Mouse (Mus musculus): Measurements from ENCODE around the gene Spata25. TPM values are rescaled to one million over a fixed set of nuclear protein-coding genes. Genes with fewer than 3 reads are reported as not detected.
A peak's percentile ranks its signal among the peaks of the same experiment; 100 is the strongest.
"Not testable (repeated sequence)": the region's sequence is repeated elsewhere in the genome, so short reads cannot be mapped to it uniquely, and the experiment has no call there.

The Spata25 gene
- total RNA-seq, 2 experiments from 2014 or later = 1.6 TPM; not detected in 1

DNA sequence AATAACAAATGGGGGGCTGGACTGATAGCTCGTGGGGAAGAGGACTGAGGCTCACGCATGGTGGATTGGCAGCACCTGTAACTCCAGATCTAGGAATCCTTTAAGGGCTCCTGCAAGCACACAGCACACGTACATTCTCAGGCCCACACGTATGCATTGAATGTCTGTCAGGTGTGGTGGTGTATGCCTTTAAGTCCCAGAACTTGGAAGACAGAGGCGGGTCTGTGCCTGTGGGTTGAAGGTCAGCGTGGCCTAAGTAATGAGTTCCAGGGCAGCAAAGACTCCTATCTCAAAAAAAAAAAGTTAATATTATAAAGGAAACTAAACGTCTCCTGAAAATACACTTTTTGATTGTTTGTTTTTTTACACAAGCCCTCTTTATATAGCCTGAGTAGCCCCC, 21.7 kb downstream of the Spata25 start:
- no peak for DNase-seq (ENCODE audit: low spot score in 2 of 2)

DNA sequence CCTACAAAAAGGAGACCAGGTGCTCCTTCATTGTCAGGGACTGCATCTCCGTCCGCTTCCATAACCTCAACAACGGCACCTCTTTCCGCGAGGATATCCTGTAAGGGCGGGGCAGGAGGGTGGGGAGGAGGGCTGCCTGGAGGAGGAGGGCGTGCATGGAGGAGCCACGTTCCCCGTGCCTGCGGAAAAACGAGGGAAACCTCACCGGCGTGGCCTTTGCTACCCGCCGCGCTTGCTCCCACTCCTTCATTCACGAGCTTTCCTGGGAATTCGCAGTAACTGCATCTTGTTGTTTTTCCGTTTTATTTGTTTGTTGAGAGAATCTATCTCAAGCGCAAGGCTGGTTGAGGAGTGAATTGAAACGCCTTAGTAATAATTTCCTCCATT, 23.0 kb downstream of the Spata25 start:
- DNase-seq (ENCODE audit: low spot score in 2 of 2) = no peak

DNA sequence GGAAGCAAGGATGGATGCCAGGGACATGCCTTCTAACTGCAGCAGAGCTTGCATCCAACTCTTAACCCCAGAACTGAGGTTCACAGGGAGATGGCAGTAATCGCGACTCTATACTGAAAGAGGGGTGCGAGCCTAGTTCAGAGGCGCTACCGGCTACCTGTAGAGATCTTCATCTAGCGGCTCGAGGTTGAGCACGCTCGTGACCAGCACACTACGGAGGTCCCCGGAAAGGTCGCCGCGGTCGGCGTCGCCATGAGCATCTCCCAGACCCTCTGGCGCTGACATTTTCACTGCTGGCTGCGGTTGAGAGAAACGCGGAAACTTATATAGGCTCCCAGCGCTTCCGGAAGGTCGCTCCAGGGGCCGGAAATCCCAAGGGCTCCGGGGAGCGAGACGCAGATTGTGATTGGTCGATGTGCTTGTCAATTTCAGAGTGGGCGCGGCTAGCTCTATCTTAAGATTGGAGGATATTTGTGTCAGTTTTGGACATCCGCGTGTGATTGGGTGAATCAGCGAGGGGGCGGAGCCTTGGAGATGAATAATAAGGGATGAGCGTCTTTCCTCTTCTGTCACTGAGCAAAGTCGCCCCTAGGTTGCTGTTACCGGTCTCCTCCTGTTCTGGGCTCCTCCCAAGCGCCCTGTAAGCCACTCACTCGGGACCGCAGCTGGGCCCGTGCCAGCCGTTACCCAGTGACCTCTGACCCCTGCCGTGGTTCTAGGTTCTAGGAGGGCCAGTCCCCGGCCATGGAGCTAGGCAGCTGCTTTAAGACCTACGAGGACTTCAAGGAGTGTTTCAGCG, 23.6 kb downstream of the Spata25 start, which contains the start of the genes Acot8 and Zswim3:
Gene Acot8, minus strand, starts transcription at position 350 of the 799 bp plus-strand sequence.
Gene Zswim3, plus strand, starts transcription at position 566 of the 799 bp plus-strand sequence.
- peak; percentile 100 for DNase-seq (ENCODE audit: low spot score in 2 of 2)

DNA sequence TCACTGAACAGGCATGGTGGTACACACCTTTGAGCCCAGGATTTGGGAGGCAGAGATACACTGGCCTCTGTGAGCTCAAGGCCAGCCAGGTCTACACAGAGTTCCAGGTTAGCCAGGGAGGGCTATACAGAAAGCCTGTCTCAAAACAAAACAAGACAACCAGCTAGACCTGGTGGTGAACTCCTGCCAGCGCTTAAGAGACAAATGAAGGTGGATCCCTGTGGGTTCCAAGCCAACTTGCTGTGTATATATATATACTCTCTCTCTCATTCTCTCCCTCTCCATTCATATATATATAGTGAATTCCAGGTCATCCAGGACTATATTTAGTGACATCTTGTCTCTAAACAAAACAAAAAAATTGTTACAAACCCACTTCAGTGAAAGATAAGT, 24.4 kb downstream of the Spata25 start:
- no peak for DNase-seq (ENCODE audit: low spot score in 2 of 2)

DNA sequence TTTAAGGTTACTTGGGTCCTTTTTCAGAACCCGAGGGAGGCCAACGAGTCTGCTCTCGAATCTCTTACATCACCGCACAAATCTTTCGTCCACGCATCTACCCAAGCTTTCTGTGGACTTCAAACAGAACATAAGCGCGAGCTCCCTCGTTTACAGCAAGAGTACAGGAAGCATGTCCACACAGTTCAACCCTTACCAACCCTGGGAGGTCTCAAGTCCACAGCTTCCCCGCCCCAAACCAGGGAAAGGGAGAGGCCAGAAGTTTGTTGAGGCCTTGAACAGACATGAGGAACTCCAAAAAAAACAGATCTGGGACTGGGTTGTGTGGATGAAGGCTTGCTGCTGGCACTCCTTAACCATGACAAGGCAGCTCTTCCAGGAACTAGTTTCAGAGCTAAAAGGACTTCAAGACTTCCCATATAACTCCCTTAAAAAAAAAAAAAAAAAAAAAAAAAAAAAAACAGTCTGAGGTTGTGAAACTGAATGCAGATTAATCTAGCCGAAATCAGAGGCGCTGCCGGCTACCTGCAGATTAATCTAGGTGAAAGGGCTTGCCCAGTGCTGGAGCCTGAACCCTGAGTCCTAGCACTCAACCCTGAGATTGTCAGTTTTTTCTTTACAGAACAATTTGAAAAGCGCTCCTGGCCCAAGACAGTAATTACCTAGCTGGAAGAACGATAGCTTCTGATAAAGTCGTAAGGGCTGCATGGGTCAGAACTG, 25.0 kb downstream of the Spata25 start:
- no peak for DNase-seq (ENCODE audit: low spot score in 2 of 2)

DNA sequence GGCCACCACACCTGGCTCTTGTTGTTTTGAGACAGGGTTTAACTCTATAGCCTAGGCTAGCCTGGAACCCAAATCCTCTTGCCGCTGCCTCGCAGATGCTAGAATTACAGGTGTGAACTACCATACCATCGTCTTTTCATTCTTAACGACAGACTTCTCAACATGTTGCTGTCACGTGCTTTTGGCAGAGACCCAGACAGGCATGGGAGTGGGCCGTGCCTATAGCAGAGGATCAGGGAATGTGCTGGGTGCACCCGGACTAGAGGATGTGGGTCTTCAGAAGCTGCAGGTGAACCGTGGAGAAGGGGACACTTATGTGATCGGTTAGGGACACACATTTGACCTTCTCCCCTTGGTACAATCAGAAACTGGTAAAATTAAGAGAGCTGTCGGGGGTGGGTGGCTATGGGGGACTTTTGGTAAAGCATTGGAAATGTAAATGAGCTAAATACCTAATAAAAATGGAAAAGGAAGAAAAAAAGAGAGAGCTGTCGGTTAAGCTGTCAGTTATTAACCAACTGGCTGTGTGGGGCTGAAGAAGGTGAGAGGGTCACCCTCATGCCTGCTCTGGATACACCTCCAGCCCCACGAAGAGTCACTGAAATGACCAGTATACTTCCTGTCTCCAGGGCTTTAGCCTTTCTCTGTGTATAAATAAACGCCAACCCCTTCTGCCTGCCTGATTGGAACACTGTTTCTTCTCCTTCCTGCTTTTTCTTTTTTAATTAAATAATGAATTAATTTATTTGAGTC, 27.9 kb downstream of the Spata25 start:
- no peak for DNase-seq (ENCODE audit: low spot score in 2 of 2)

DNA sequence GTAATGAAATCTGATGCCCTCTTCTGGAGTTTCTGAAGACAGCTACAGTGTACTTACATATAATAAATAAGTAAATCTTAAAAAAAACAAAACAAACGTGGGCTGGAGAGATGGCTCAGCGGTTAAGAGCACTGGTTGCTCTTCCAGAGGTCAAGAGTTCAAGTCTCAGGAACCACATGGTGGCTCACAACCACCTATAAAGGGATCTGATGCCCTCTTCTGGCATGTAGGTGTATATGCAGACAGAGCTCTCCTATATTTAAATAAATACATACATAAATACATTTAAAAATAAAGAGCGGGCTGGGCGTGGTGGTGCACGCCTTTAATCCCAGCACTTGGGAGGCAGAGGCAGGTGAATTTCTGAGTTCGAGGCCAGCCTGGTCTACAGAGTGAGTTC, 29.8 kb downstream of the Spata25 start:
- not testable (repeated sequence) for DNase-seq (ENCODE audit: low spot score in 2 of 2)

DNA sequence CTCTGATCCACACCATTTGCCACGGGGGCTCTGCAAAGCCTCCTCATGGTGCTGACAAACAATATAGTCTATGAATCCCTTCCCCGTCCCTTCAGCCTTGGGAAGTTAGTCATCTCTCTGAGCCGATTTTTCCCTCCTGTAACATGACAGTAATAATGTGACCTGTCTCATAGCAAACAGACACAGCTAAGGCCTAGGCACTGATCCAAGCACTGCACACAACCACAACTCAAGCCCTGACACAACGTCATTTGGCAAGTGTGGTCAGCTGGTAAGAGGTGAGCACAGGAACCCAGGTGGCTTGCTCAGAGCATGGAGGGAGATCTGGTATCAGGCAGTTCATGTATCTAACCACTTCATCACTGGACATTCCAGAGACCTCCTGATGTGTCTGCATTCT, 32.5 kb downstream of the Spata25 start:
- no peak for DNase-seq (ENCODE audit: low spot score in 2 of 2)

DNA sequence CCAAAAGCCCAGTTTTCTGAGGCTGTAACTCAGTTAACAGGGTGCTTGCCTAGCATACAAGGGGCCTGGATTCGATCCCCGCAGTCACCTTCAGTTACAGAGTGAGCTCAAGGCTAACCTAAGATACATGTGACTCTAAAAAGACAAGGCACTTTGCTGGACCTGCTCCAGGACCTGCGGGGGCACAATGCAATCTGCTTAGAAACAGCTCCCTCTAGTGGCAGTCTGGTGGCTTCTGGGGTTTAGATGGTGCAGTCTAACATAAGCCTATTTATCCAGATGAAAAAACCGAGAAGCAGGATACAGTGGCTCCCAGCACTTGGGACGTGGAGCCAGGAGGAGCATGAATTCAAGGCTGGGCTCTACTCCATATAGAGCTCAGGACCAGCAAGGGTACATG, 34.0 kb downstream of the Spata25 start:
- DNase-seq (ENCODE audit: low spot score in 2 of 2) = peak; percentile 80 to 88

DNA sequence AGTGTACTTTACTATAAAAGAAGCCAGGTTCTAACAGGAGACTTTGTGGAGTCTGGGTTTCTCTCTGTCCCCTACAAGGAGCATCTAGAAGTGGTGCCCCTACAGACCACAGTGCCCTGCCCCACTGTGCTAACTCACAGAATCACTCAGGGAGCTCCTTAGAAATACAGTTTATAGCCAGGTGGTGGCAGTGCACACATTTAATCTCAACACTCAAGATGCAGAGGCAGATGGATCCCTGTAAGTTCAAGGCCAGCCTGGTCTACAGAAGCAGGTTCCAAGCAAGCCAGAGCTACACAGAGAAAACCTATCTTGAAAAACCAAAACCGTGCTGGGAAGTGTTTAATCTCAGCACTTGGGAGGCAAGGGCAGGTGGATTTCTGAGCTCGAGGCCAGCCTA, 34.6 kb downstream of the Spata25 start:
- DNase-seq (ENCODE audit: low spot score in 2 of 2) = no peak

DNA sequence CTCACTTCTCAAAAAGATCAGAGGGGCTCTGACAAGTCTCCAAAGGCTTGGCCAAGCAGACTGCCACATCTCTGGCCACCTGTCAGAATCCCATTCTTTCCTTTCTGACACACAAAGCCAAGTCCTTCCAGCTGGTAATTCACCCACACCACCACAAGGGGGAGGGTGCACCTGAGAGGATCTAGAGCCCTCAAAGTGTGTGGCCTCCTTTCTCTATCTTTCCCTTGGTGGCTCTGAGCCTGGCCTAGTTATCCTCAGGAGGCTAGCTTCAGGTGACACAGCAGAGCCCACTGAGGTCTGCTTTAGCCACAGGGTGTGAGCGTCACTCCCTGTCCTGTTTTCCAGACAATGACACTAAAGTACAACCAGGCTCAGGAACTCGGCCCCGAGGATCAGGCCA, 35.1 kb downstream of the Spata25 start:
- DNase-seq (ENCODE audit: low spot score in 2 of 2) = peak; percentile 44 to 64

DNA sequence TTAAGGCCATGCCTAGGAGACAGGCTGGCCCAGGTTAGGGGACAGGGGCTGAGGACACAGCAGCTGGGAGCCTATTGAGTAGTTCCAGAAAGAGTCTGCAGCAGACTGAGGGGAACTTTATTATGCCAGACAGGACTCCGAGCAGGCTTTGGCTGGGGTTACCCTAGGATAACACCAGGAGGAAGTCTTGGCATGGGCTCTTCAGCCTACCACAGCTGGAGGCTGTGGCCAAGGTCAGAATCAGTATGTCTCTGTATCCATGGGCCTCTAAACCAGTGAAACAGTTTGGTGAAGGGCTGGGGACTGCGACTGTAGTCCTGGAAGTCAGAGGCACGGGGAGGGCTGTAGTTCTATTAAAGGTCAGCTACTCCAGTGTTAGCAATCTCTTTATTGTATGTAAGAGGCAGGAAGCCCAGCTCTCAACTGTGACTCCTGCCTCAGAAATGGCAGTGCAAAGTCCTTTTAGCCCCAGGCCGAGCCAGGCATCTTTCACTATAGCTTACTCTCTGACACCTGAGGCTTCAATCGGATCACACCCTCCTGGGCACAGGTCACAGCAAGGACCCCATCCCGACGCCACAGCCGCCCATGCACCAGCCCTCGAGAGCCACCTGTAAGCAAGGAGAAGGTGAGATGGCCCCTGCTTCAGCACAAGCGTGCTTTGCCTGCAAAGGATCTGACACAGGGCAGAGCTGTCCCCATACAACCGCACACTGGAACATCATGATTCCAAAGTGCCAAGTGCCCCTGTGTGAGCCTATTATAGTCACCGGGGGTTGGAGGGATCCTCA, 35.7 kb downstream of the Spata25 start:
- DNase-seq (ENCODE audit: low spot score in 2 of 2) = no peak

DNA sequence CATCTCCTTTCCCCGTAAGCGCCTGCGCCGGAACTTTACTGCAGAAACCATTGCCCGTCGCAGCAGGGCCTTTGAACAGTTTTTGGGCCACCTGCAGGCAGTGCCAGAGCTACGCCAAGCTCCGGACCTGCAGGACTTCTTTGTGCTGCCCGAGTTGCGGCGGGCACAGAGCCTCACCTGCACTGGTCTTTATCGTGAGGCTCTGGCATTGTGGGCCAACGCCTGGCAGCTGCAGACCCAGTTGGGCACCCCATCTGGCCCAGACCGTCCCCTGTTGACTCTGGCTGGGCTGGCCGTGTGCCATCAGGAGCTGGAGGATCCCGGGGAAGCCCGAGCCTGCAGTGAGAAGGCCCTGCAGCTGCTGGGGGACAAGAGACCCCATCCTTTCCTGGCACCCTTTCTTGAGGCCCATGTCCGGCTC, 36.5 kb downstream of the Spata25 start:
- no peak for DNase-seq (ENCODE audit: low spot score in 2 of 2)

DNA sequence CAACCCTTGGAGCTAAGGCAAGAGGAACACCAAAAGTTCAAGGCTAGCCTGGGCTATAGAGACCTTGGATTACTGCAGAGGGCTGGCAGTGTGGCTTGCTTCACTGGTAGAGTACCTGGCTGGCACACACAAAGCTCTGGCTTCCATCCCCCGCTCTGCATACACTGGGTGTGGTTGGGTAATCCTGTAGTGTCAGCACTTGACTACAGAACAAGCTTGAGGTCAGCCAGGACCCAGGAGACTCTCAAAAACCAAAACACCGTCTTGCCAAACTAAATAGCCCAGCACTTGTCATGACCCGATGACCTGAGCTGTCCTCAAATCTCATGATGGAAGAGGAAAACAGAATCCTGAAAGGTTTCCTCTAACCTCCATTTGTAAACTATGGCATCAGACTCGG, 37.9 kb downstream of the Spata25 start:
- DNase-seq (ENCODE audit: low spot score in 2 of 2) = no peak

DNA sequence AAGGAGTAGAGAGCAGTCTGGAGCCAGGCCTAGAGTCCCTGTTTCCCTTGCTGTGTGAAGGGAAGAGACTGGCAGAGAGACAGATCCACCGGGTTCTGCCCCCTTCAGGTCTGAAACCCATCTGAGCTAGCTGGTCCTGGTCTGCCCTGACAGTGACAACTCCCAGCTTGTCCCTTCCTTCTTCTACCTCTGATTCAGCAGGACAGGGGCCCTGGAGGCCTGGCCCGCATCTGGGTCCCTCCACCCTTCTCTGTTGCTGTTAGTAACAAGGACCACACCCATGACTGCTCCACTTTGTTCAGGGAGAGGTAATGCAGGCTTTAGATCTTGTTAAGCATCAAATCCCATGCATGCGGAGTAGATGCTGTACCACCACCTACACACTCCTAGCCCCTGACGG, 39.9 kb downstream of the Spata25 start:
- no peak for DNase-seq (ENCODE audit: low spot score in 2 of 2)

DNA sequence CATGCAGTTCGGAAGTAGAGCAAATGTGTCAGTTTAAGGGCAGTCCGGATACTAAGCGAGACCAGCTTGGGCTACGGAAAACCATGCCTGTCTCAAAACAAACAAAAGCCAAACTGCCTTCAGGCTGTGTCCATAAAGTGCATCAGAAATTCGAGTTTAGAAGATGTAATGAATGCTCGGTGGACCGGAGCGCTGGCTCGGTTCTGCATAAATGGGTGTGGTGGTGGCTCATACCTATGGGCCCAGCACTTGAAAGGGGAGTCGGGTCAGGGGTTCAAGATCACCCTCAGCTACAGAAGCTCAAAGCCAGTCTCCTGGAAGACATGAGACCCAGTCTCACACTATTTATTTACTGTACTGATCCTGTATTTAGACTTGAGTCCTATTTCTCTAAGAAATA, 40.6 kb downstream of the Spata25 start:
- DNase-seq (ENCODE audit: low spot score in 2 of 2) = no peak

DNA sequence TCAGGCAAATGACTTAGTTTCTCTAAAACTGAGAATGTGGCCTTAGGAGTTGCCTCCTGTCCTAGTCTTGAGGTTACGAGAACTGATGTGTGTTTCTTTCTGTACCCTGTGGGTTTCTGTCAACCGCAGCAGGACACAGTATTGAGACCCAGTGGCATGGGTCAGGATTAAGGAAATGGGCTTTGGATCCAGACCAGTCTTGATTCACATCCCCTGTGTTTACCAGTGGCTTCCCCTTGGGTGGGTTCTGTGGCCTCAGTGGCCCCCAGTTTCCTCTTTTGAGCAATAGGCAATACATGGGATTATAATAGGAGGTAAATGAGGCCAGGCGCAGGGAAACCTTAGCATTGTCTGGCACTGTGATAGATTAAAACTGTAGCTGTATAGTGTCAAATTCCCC, 41.3 kb downstream of the Spata25 start:
- no peak for DNase-seq (ENCODE audit: low spot score in 2 of 2)

DNA sequence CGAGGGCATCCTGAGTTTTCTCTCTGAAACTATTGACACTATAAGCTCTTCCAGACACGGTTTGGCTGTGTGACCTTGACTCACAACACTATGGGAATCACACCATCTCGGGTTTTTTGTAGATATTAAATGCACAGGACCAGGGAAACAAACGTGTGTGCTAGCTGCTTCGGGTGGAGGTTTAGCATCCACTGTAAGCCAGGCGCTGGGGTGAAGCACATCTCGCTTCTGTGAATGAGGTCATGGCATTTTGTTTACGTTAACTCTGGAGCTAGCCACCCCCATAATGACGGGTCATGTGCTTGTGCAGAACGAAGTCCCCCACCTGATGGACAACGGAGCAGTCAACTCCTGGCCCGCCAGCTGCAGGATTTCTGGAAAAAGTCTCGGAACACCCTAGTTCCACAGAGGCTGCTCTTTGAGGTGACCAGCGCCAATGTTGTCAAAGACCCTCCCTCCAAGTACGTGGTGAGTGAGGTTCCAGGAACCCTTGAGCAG, 41.9 kb downstream of the Spata25 start:
- DNase-seq (ENCODE audit: low spot score in 2 of 2) = peak in 1 of 2 experiments; percentile 40

DNA sequence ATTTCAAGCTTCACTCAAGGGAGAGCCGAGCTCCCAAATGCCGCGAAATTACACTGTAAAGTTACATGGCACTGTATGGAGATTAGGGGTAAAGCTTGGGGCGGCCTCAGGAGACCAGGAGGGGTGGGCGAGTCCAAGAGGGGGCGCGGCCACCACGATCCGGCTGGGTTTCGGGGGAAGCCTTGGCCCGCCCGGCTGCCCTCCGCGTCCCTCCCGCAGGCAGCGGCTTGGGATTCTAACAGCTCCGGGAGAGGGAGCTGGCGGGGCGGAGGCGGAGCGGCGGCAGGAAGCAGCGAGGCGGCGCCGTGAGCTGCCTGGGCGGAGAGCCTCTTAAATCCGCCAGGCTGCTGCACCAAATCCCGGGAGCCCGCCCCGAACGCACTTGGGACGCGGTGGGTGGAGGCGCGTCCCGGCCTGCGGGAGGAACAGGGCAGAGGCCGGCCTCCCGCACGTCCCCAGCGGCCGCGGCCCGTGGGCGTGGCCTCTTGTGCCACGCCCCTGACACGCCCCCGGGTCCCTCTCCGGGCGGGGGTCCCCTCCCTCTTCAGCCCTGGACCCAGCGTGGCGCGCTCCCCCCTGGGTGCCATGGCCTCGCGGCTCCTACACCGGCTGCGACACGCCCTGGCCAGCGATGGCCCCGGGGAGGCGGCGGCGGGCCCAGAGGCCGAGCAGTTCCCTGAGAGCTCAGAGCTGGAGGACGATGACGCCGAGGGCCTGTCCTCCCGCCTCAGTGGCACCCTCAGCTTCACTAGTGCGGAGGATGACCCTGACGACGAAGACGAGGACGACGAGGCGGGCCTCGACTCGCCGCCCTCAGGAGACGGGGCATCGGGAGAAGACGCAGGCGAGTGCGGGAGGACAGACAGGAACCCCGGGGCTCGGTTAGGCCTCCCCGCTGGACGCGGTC, 42.6 kb downstream of the Spata25 start, which contains the start of gene Snx21:
Gene Snx21, plus strand, starts transcription at position 343 of the 907 bp plus-strand sequence.
- peak; percentile 76 to 88 for DNase-seq (ENCODE audit: low spot score in 2 of 2)

All from layer of hippocampus, postnatal 10 days (tissue).